Mouse (Mus musculus): Measurements from ENCODE around the gene Hrasls5.

GRCm38 (mm10) chr19:7569650-7570049 lies 42.7 kb upstream of the Hrasls5 start:
- TF ChIP-seq CTCF (IDR thresholded peaks at IDR 0.05; ENCODE audit: low read depth, low read length) (no peak), POLR2A (IDR thresholded peaks at IDR 0.05; ENCODE audit: extremely low read depth, insufficient read depth, low read length) (no peak)

Measured in liver, adult 2 months (tissue).